Mouse (Mus musculus) liver, postnatal 0 days (tissue): ENCODE measurements around the gene Myl6b.

Experiments
- CTCF ChIP-seq: sonication (generic); IDR thresholded peaks from 2 replicates; pipeline ENCODE4 v1.5.1; 2016; ENCODE audit warnings: antibody characterized with exemption, low read depth
- EP300 ChIP-seq: IDR thresholded peaks from 2 replicates; pipeline ENCODE4 v1.6.1; 2016; ENCODE audit warnings: antibody characterized with exemption, low read depth, mild to moderate bottlenecking

DNA sequence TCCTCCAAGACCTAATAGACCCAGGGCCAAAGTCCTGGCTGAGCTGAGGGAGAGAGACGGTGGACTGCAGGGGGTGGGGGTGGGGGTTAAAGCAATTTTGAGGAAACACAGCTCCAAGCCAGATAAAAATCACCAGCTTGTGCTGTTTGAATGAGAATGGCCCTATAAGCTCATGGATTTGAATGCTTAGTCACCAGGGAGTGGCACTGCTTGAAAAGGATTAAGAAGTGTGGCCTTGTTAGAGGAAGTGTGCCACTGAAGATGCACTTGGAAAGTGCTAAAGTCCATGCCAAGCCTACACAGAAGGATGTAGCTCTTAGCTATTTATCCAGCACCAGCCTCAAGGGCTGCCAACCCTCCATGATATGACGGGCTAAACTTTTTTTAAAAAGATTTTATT lies 36.7 kb upstream of the Myl6b start:
- TF ChIP-seq CTCF (no peak), EP300 (no peak)
